Comparison of ENCODE assay signal across 12 mouse cellular contexts in genomic region chr2:33789732-33790131, GRCm38 (mm10).
DNase-seq lines count a peak whose midpoint lies in the region; ATAC-seq lines count a peak whose summit lies in the region.
"Had no signal": no experiment of that assay in that cellular context is flagged by ENCODE, and none has a peak within 500 bp of the region (broad histone marks: within the 10 kb centered on the region; RNA-seq: fewer than 3 reads in every experiment).

No protein-coding gene starts in this region.

- WGBS in forebrain, embryonic 12.5 days, result 29% methylated on average over 9 of the region's 9 CpGs
- WGBS in hindbrain, embryonic 11.5 days, result 57% methylated on average over 9 of the region's 9 CpGs
- WGBS in midbrain, embryonic 10.5 days, result 52% methylated on average over 9 of the region's 9 CpGs
- WGBS in neural tube, embryonic 14.5 days, result 38% methylated on average over 9 of the region's 9 CpGs
- 79% methylated on average over 9 of the region's 9 CpGs for WGBS in liver, embryonic 11.5 days

- H3K4me2 ChIP-seq in forebrain, embryonic 12.5 days, result peak overlapping the region; percentile 11; the same call in 1 of the 2 replicates
- no peak overlapping the region for H3K4me2 ChIP-seq in hindbrain, embryonic 11.5 days (replicated peaks; ENCODE audit: low read depth, low read length)
- H3K4me2 ChIP-seq in neural tube, embryonic 14.5 days (ENCODE audit: low read depth, low read length), result no peak overlapping the region
- no peak overlapping the region for H3K4me2 ChIP-seq in liver, embryonic 11.5 days
- H3K4me2 ChIP-seq: embryonic facial prominence, embryonic 15.5 days; limb, embryonic 15.5 days had no signal

- H3K9me3 ChIP-seq in forebrain, embryonic 12.5 days, result no peaks in the 10 kb centered on the region
- no peaks in the 10 kb centered on the region for H3K9me3 ChIP-seq in hindbrain, embryonic 11.5 days (ENCODE audit: control insufficient read depth, low read length)
- no peaks in the 10 kb centered on the region for H3K9me3 ChIP-seq in midbrain, embryonic 10.5 days (replicated peaks)
- no peaks in the 10 kb centered on the region for H3K9me3 ChIP-seq in neural tube, embryonic 14.5 days (ENCODE audit: control insufficient read depth, low read length)
- no peaks in the 10 kb centered on the region for H3K9me3 ChIP-seq in liver, embryonic 11.5 days (ENCODE audit: control insufficient read depth, low read length)
- H3K9me3 ChIP-seq: embryonic facial prominence, embryonic 15.5 days; limb, embryonic 15.5 days had no signal

- peaks cover 13% of the 10 kb centered on the region for H3K36me3 ChIP-seq in forebrain, embryonic 12.5 days (replicated peaks)
- H3K36me3 ChIP-seq in hindbrain, embryonic 11.5 days (ENCODE audit: control insufficient read depth, insufficient read depth, low read length), result no peaks in the 10 kb centered on the region
- peaks cover 21% of the 10 kb centered on the region for H3K36me3 ChIP-seq in midbrain, embryonic 10.5 days
- no peaks in the 10 kb centered on the region for H3K36me3 ChIP-seq in neural tube, embryonic 14.5 days (ENCODE audit: control insufficient read depth, insufficient read depth, low read length)
- H3K36me3 ChIP-seq in liver, embryonic 11.5 days (ENCODE audit: control insufficient read depth, insufficient read depth, low read length), result no peaks in the 10 kb centered on the region

- no peak overlapping the region; the same call in 1 of the 2 replicates for H3K9ac ChIP-seq in forebrain, embryonic 12.5 days
- H3K9ac ChIP-seq in hindbrain, embryonic 11.5 days (ENCODE audit: low read depth, low read length), result no peak overlapping the region
- H3K9ac ChIP-seq in neural tube, embryonic 14.5 days (replicated peaks; ENCODE audit: low read depth, low read length), result no peak overlapping the region
- no peak overlapping the region for H3K9ac ChIP-seq in liver, embryonic 11.5 days (ENCODE audit: low read depth, low read length)
- H3K9ac ChIP-seq: embryonic facial prominence, embryonic 15.5 days; limb, embryonic 15.5 days had no signal

- peak overlapping the region; percentile 89 for H3K27ac ChIP-seq in forebrain, embryonic 12.5 days
- peak overlapping the region; percentile 69 for H3K27ac ChIP-seq in hindbrain, embryonic 11.5 days (ENCODE audit: low read depth, low read length)
- peak overlapping the region; percentile 78 for H3K27ac ChIP-seq in midbrain, embryonic 10.5 days (replicated peaks)
- peak overlapping the region; percentile 74 for H3K27ac ChIP-seq in neural tube, embryonic 14.5 days (ENCODE audit: low read depth, low read length)
- H3K27ac ChIP-seq in liver, embryonic 11.5 days (ENCODE audit: low read depth, low read length), result no peak overlapping the region
- H3K27ac ChIP-seq: embryonic facial prominence, embryonic 15.5 days; limb, embryonic 15.5 days had no signal

- peaks cover 68% of the 10 kb centered on the region for H3K4me1 ChIP-seq in forebrain, embryonic 12.5 days
- peaks cover 2% of the 10 kb centered on the region; the same call in 1 of the 2 replicates for H3K4me1 ChIP-seq in hindbrain, embryonic 11.5 days (replicated peaks; ENCODE audit: control insufficient read depth, insufficient read depth, low read length)
- peaks cover 58% of the 10 kb centered on the region for H3K4me1 ChIP-seq in midbrain, embryonic 10.5 days
- peaks cover 52% of the 10 kb centered on the region for H3K4me1 ChIP-seq in neural tube, embryonic 14.5 days (ENCODE audit: control insufficient read depth, insufficient read depth, low read length)
- H3K4me1 ChIP-seq in liver, embryonic 11.5 days (replicated peaks; ENCODE audit: control insufficient read depth, insufficient read depth, low read length), result no peaks in the 10 kb centered on the region

- DNase-seq in hindbrain, embryonic 11.5 days (ENCODE audit: low spot score), result no peak
- DNase-seq in midbrain, embryonic 10.5 days (ENCODE audit: low spot score), result peak; percentile 23
- no peak for DNase-seq in liver, embryonic 11.5 days (ENCODE audit: low spot score)
- DNase-seq in frontal cortex, adult 2 months (ENCODE audit: extremely low spot score in 1 of 2, low spot score in 1 of 2), result no peak
- no peak for DNase-seq in kidney, postnatal 36 days
- DNase-seq: kidney, postnatal 10 days; thymus, adult 2 months had no signal

- no peak for ATAC-seq in forebrain, embryonic 12.5 days (ENCODE audit: low FRiP score)
- ATAC-seq in hindbrain, embryonic 11.5 days (ENCODE audit: low FRiP score), result no peak; the same call in 1 of the 2 replicates
- ATAC-seq in neural tube, embryonic 14.5 days (ENCODE audit: low read depth), result no peak
- no peak for ATAC-seq in liver, embryonic 11.5 days (replicated peaks; ENCODE audit: low FRiP score)
- ATAC-seq: CD4-positive, CD25-positive, alpha-beta regulatory T cell, adult 4 months had no signal

- no peak overlapping the region for H3K4me3 ChIP-seq in forebrain, embryonic 12.5 days (replicated peaks)
- no peak overlapping the region for H3K4me3 ChIP-seq in hindbrain, embryonic 11.5 days (ENCODE audit: low read depth, low read length)
- H3K4me3 ChIP-seq in midbrain, embryonic 10.5 days, result no peak overlapping the region
- no peak overlapping the region for H3K4me3 ChIP-seq in neural tube, embryonic 14.5 days (ENCODE audit: low read depth, low read length)
- H3K4me3 ChIP-seq in liver, embryonic 11.5 days (ENCODE audit: low read depth, low read length), result no peak overlapping the region
- H3K4me3 ChIP-seq: embryonic facial prominence, embryonic 15.5 days; limb, embryonic 15.5 days had no signal

- H3K27me3 ChIP-seq in forebrain, embryonic 12.5 days, result peaks cover 41% of the 10 kb centered on the region
- no peaks in the 10 kb centered on the region for H3K27me3 ChIP-seq in hindbrain, embryonic 11.5 days (ENCODE audit: control insufficient read depth, insufficient read depth, low read length)
- H3K27me3 ChIP-seq in midbrain, embryonic 10.5 days (ENCODE audit: low read depth, poor library complexity, severe bottlenecking), result no peaks in the 10 kb centered on the region
- H3K27me3 ChIP-seq in neural tube, embryonic 14.5 days (ENCODE audit: control insufficient read depth, insufficient read depth, low read length), result no peaks in the 10 kb centered on the region
- H3K27me3 ChIP-seq in liver, embryonic 11.5 days (replicated peaks; ENCODE audit: control insufficient read depth, insufficient read depth, low read length), result no peaks in the 10 kb centered on the region
- H3K27me3 ChIP-seq: embryonic facial prominence, embryonic 15.5 days; limb, embryonic 15.5 days had no signal
